Mouse (Mus musculus): ENCODE results near the gene Efnb2. TPM values are rescaled to one million over a fixed set of nuclear protein-coding genes. Genes with fewer than 3 reads are reported as not detected.
A peak's percentile ranks its signal among the peaks of the same experiment; 100 is the strongest.

The Efnb2 gene
- total and polyA plus RNA-seq, 2 experiments from 2014 or later: 9.6 to 21.0 TPM

DNA sequence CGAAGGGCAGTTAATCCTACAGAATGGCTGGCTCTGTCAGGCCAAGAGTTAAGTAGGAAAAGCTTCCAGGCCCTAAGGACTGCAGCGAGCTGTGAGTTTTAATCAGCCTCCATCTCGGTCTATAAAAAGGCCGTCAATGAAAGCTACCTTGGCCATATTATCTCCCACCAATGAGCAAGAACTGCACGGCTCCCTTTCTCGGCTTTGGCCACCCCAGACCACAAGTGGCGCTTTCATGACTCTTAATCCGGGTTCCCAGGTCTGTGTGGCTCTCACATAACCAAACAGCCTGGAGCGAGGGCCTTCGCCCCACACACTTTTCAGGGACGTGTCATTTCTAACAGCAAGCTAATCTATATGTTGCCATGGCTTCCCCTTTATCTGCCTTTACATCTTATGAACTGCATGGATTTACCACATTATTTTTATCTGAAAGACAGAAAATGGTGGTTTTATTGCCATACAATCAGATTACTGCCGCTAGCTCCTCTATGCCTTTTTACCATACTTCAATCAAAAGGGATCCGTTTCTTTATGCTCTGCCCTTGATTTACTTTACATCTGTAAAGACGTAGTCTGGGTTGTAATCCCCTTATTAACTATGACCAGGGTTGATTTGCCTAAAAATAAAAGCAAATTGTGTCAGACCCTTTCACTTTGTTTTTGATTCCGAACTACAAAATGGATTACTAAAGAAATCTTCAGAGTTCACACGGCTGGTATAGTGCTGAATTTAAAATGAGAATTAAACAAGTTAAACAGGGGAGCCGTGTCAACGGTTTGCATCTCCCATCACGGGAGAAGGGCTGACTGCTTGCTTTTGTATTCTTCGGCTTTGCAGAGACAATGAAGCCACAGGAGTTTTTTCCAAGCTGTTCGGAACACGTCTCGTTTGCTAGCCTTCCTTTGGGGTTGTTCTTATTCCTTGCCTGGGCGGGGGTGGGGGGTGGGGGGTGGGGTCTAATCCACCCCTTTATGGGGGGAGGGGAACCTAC, 5.4 kb downstream of the Efnb2 start:
- H3K4me3 ChIP-seq (ENCODE audit: low read length): peak overlapping the region; percentile 89
- TF ChIP-seq CTCF (IDR thresholded peaks at IDR 0.05; ENCODE audit: low read depth): no peak
- H3K4me1 ChIP-seq (ENCODE audit: insufficient read depth, low read length): peaks cover 15% of the 10 kb centered on the region; the same call in 1 of the 2 replicates
- DNase-seq (ENCODE audit: low spot score) (peak; percentile 50), ATAC-seq (no peak)
- no peaks in the 10 kb centered on the region for H3K27me3 ChIP-seq (ENCODE audit: insufficient read depth, low read length)
- H3K9me3 ChIP-seq (ENCODE audit: low read length): no peaks in the 10 kb centered on the region
- 18% methylated on average over 24 of the region's 24 CpGs for WGBS
- peak overlapping the region; percentile 54 for H3K27ac ChIP-seq
- no peaks in the 10 kb centered on the region for H3K36me3 ChIP-seq (ENCODE audit: insufficient read depth, low read length)
- peak overlapping the region; percentile 31 for H3K9ac ChIP-seq (replicated peaks; ENCODE audit: low read length)
- H3K4me2 ChIP-seq (ENCODE audit: low read depth, low read length): peak overlapping the region; percentile 89

DNA sequence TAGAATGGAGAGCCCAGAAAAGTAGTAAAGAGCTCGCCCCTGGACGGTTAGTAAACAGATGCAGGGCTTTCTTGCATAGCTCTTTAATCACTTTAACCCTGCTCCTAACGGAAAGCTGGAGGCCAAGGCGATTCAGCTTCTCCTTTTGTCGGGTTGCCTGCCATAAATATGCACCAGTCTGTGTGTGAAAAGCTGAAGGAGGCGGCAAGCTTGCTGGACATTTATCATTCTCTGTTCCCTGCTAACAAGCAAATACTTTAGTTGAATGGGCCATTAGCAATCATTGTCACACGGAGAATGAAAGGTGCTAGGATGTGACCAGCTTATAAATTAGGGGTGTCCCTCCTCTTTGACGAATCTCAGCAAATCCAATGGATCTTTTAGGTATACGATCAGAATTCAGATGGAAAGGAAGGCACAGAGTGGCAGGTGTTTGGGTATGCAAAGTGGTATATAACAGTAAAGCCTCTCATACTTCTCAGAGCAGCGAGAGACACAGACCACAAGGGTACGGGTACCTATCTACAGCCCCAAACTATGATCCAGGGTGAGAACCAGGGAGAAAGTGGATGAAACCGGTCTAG, 7.0 kb downstream of the Efnb2 start:
- Histone ChIP-seq H3K4me1 (ENCODE audit: insufficient read depth, low read length) (peaks cover 17% of the 10 kb centered on the region), H3K4me2 (ENCODE audit: low read depth, low read length) (peak overlapping the region; percentile 89), H3K27ac (peak overlapping the region; percentile 17; the same call in 1 of the 2 replicates), H3K9me3 (ENCODE audit: low read length) (no peaks in the 10 kb centered on the region), H3K36me3 (ENCODE audit: insufficient read depth, low read length) (no peaks in the 10 kb centered on the region), H3K9ac (replicated peaks; ENCODE audit: low read length) (no peak overlapping the region), H3K4me3 (ENCODE audit: low read length) (no peak overlapping the region), H3K27me3 (ENCODE audit: insufficient read depth, low read length) (no peaks in the 10 kb centered on the region)
- TF ChIP-seq CTCF (IDR thresholded peaks at IDR 0.05; ENCODE audit: low read depth): no peak
- peak; percentile 37 for DNase-seq (ENCODE audit: low spot score)
- no peak for ATAC-seq
- 21% methylated on average over 12 of the region's 12 CpGs for WGBS

DNA sequence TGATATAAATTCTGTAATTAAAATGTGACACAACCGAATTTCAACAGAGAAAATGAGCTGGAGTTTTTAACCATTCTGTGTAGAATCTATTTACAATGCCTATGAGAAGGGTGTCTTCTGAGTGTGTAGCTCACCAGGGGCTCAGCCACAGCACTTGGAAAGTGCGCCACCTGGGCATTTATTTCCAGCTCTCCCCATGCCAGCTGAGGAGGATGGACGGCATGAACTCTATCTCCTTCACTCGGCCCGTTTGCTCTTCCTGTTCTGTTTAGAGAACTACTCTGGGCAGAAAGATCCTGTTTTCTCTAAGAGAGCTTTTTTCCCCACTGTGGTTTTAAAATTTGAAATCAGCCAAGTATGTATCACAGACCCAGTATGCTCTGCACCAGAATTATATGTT, 7.7 kb downstream of the Efnb2 start:
- Histone ChIP-seq H3K27ac (no peak overlapping the region), H3K9ac (replicated peaks; ENCODE audit: low read length) (no peak overlapping the region), H3K4me1 (ENCODE audit: insufficient read depth, low read length) (peaks cover 17% of the 10 kb centered on the region), H3K36me3 (ENCODE audit: insufficient read depth, low read length) (no peaks in the 10 kb centered on the region), H3K27me3 (ENCODE audit: insufficient read depth, low read length) (no peaks in the 10 kb centered on the region), H3K4me2 (ENCODE audit: low read depth, low read length) (peak overlapping the region; percentile 89), H3K9me3 (ENCODE audit: low read length) (no peaks in the 10 kb centered on the region), H3K4me3 (ENCODE audit: low read length) (no peak overlapping the region)
- WGBS: 32% methylated on average over 5 of the region's 5 CpGs
- ATAC-seq (no peak), DNase-seq (ENCODE audit: low spot score) (no peak)
- peak; percentile 14; the same call in 1 of the 2 replicates for TF ChIP-seq CTCF (IDR thresholded peaks at IDR 0.05; ENCODE audit: low read depth)

DNA sequence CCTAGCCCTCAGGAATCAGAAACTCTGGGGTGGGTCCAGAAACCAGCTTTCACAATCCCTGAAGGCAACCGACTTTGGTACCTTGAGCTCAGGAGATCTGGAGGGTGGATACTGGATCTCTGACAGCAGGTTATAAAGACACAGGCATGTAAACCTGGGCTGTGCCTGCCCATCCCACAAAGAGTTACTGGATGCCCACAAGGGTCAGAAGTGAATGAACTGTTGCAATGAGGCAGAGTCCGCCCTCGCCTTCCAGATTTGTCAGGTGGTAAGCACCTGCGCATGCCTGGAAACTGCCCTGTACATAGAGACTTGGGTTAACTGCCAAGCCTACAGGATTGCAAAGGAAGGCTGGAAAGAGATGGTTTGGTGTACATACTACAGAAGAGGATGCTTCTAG, 8.7 kb downstream of the Efnb2 start:
- TF ChIP-seq CTCF (IDR thresholded peaks at IDR 0.05; ENCODE audit: low read depth): no peak
- Histone ChIP-seq H3K27ac (no peak overlapping the region), H3K9ac (replicated peaks; ENCODE audit: low read length) (no peak overlapping the region), H3K9me3 (ENCODE audit: low read length) (no peaks in the 10 kb centered on the region), H3K27me3 (ENCODE audit: insufficient read depth, low read length) (no peaks in the 10 kb centered on the region), H3K4me2 (ENCODE audit: low read depth, low read length) (no peak overlapping the region), H3K4me1 (ENCODE audit: insufficient read depth, low read length) (peaks cover 14% of the 10 kb centered on the region), H3K4me3 (ENCODE audit: low read length) (no peak overlapping the region), H3K36me3 (ENCODE audit: insufficient read depth, low read length) (no peaks in the 10 kb centered on the region)
- no peak for ATAC-seq
- 82% methylated on average over 4 of the region's 4 CpGs for WGBS
- no peak for DNase-seq (ENCODE audit: low spot score)

DNA sequence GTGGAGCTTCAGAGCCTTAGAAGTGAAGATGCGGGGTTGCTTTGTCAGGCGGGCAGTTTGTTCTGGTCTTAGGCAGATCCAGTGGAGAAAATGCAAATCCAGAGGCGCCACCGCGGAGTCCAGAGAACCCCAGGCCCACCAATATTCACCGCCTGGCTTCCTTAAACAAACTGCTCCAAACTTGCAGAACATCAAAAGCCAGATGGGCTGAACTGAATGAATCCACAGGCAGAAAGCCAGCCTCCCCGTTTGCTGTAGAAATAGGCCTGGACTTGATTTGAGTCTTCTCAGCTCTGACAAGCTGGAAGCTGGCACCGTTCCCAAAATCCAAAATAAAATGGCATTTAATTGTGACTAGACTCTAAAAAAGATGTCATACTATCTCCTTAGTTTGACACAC, 11.1 kb downstream of the Efnb2 start:
- H3K4me2 ChIP-seq (ENCODE audit: low read depth, low read length): 0 out of 2 replicates have a peak overlapping the region, but pooled peaks have one; percentile 6
- no peak overlapping the region for H3K4me3 ChIP-seq (ENCODE audit: low read length)
- TF ChIP-seq CTCF (IDR thresholded peaks at IDR 0.05; ENCODE audit: low read depth): no peak
- H3K9me3 ChIP-seq (ENCODE audit: low read length): no peaks in the 10 kb centered on the region
- no peaks in the 10 kb centered on the region for H3K27me3 ChIP-seq (ENCODE audit: insufficient read depth, low read length)
- no peak overlapping the region for H3K9ac ChIP-seq (replicated peaks; ENCODE audit: low read length)
- peak; percentile 74 for ATAC-seq
- WGBS: 31% methylated on average over 8 of the region's 8 CpGs
- H3K4me1 ChIP-seq (ENCODE audit: insufficient read depth, low read length): peaks cover 14% of the 10 kb centered on the region
- peak; percentile 84 for DNase-seq (ENCODE audit: low spot score)
- no peaks in the 10 kb centered on the region for H3K36me3 ChIP-seq (ENCODE audit: insufficient read depth, low read length)
- peak overlapping the region; percentile 64 for H3K27ac ChIP-seq

DNA sequence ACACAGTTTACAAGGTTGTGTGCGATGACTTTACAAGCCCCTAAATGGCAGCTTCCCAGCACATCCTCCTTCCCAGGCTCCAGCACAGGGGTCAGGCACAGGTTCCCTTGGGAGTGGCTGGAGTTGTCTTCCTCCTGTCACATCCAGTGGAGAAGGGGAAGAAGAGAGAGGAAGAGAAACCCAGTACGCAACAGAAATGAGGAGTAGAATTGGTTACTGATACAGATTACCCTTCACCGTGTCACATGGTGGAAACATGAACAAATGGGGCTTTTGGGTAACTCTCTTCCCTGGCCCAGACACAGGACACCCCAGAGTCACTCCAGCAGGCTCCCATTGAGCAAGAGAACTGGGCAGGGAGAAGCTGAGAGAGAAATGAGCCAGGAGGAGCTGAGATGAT, 11.5 kb downstream of the Efnb2 start:
- H3K4me1 ChIP-seq (ENCODE audit: insufficient read depth, low read length): peaks cover 11% of the 10 kb centered on the region

More for the DNA sequence above, 11.5 kb downstream of the Efnb2 start:
- H3K4me3 ChIP-seq (ENCODE audit: low read length): no peak overlapping the region
- H3K9ac ChIP-seq (replicated peaks; ENCODE audit: low read length): no peak overlapping the region
- no peaks in the 10 kb centered on the region for H3K9me3 ChIP-seq (ENCODE audit: low read length)
- no peaks in the 10 kb centered on the region for H3K36me3 ChIP-seq (ENCODE audit: insufficient read depth, low read length)
- ATAC-seq (no peak), DNase-seq (ENCODE audit: low spot score) (no peak)
- H3K27me3 ChIP-seq (ENCODE audit: insufficient read depth, low read length): no peaks in the 10 kb centered on the region
- H3K4me2 ChIP-seq (ENCODE audit: low read depth, low read length): 0 out of 2 replicates have a peak overlapping the region, but pooled peaks have one; percentile 6
- WGBS: 69% methylated on average over 3 of the region's 3 CpGs
- no peak for TF ChIP-seq CTCF (IDR thresholded peaks at IDR 0.05; ENCODE audit: low read depth)
- H3K27ac ChIP-seq: peak overlapping the region; percentile 64

Measured in hindbrain, postnatal 0 days (tissue).